Mouse (Mus musculus) CD8-positive naive resting alpha-beta T cell, adult 57 days (primary cell): ENCODE results near the gene Pax9. TPM values are rescaled to one million over a fixed set of nuclear protein-coding genes. Genes with fewer than 3 reads are reported as not detected.

Source experiments
- total RNA-seq: library from RNA; stranded (reverse); gene quantifications from one replicate; pipeline ENCODE4 v1.2.4, GENCODE M21; 2023

Gene Pax9
- total RNA-seq: not detected

DNA sequence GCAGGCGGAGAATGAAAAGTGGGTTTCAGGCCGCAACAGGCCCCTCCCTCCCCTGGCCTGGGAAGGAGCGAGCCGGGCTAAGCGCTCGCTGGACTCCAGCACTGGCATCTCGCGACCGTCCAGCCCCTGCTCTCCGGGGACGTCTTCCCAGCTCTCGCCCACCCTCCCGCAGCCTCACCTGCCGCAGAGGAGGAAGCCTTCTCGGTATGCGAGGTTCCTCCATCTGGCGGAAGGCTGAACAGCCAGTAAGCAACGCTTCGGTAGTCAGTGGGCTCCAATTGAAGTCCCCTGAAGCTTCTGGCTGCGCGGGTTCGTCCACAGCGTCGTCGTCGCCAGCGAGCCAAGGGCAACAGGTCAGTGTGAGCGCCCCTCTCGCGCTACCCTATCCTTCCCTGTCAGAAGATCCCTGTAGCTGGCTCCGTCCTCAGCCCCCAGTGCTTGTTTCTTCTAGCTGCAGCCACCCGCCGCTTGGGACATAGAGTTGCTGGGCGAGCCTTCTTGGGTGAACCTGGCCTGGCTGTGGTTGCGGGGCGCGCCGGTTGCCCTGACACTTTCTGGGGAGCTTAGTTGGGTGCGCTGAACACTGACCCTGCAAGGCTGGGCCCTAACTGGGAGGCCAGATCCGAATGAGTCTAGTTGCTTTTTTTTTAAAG, at the start of gene Pax9:
Gene Pax9, plus strand, starts transcription at position 341 of the 653 bp plus-strand sequence.

Other genes starting within 250 kb of the Pax9 start
- not detected for gene Nkx2-1, start 154.9 kb upstream of the Pax9 start, total RNA-seq
- gene Nkx2-9, start 78.5 kb upstream of the Pax9 start, total RNA-seq: not detected